Mouse (Mus musculus) small intestine, adult 2 months (tissue): ENCODE data around the gene H2-Q2.

Experiments used
- CTCF ChIP-seq: fragments of 200-500 bp; IDR thresholded peaks from 2 replicates; pipeline ENCODE4 v1.5.1; 2012; ENCODE audit warnings: low read depth, mild to moderate bottlenecking, control low read depth, inconsistent platforms, low read length, moderate library complexity, mixed read lengths; ENCODE audit not compliant: insufficient replicate concordance, insufficient read length; ENCODE audit errors: extremely low read depth
- POLR2A ChIP-seq: fragments of 200-500 bp; IDR thresholded peaks from 2 replicates; pipeline ENCODE4 v1.6.1; 2012; ENCODE audit warnings: low read depth, mild to moderate bottlenecking, control low read depth, inconsistent platforms, low read length, moderate library complexity

- TF ChIP-seq CTCF, result no peak
- no peak for TF ChIP-seq POLR2A
These were observed 37.8 kb downstream of the H2-Q2 start for GRCm38 (mm10) chr17:35379729-35380451.
